Mouse (Mus musculus): ENCODE measurements around the gene Esyt2. TPM values are rescaled to one million over a fixed set of nuclear protein-coding genes. Genes with fewer than 3 reads are reported as not detected.

Gene Esyt2
- polyA plus RNA-seq, 1 experiment = 28.8 TPM

DNA sequence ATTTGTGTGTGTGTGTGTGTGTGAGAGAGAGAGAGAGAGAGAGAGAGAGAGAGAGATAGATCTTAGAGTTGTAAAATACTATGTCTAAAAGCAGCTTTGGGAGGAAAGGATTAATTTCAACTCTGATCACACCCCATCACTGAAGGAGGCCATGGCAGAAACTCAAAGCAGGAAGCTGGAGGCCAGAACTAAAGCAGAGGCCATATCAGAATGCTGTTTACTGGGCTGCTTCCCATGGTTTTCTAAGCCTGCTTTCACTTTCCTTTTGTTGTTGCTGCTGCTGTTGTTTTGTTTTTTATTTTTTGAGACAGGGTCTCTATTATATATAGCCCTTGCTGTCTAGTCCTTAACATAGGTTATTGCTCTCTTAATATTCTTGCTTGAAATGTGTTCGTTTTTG lies 135.5 kb downstream of the Esyt2 start:
- no peak overlapping the region for H3K27ac ChIP-seq (replicated peaks; ENCODE audit: low read depth, low read length)
- H3K4me3 ChIP-seq (ENCODE audit: insufficient read depth, low read depth, low read length) = no peak overlapping the region
- H3K4me1 ChIP-seq (ENCODE audit: control insufficient read depth, insufficient read depth, insufficient read length, low read length) = no peaks in the 10 kb centered on the region

DNA sequence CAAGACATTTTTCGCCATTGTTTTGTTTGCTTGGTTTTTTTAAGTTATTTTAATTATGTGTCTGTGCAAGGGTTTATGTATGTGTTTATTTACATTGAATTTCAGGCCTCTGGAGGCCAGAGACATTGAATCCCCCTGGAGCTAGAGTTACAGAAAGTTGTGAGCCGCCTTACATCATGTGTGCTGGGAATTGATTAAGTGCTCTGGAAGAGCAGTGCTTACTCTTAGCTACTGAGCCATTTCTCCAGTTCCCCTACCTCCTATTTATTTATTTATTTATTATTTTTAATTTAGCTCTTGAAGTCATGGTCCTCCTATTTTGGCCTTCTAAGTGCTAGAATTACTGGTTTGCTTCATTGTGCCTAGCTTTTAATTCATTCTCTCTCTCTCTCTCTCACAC lies 140.7 kb downstream of the Esyt2 start:
- H3K27ac ChIP-seq (replicated peaks; ENCODE audit: low read depth, low read length) = no peak overlapping the region
- no peak overlapping the region for H3K4me3 ChIP-seq (ENCODE audit: insufficient read depth, low read depth, low read length)
- no peaks in the 10 kb centered on the region; the same call in 1 of the 2 replicates for H3K4me1 ChIP-seq (ENCODE audit: control insufficient read depth, insufficient read depth, insufficient read length, low read length)

DNA sequence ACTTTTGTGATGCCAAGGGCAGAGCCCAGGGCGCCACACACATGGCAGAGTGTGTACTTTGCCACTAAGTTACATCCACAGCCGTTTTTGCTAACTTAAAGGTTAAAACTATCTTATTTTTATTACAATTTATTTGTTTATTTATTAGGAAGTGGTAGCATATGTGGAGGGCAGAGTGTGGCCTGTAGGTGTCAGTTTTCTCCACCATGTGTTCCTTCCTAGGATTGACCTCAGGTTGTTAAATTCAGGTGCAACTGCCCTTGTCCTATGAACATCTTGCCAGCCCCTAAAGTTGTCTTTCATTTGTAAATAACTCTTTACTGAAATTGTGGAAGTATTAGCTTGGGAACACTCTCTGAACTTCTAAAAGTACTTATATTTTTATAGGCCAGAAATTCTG lies 144.4 kb downstream of the Esyt2 start:
- H3K4me1 ChIP-seq (ENCODE audit: control insufficient read depth, insufficient read depth, insufficient read length, low read length) = no peaks in the 10 kb centered on the region; the same call in 1 of the 2 replicates
- H3K4me3 ChIP-seq (ENCODE audit: insufficient read depth, low read depth, low read length) = no peak overlapping the region
- H3K27ac ChIP-seq (replicated peaks; ENCODE audit: low read depth, low read length) = no peak overlapping the region; the same call in 1 of the 2 replicates

DNA sequence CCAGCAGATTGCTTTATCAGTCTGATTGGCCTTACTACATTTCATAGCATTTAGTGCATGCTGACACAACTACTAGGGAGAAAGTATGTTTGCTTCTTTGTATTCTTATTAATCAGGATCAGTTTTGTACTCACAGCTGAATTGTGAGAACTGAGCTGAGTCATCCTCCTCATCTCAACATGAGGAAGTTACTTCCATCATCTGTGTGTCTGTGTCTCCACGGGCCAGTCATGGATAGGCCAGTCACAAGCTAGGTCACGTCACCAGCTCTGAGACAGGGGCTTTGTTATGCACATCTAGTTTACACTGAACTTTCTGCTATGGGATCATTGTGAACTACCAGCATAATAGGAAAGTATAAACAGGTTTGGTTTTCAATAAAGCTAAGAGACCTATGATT lies 152.7 kb downstream of the Esyt2 start:
- H3K4me3 ChIP-seq (ENCODE audit: insufficient read depth, low read depth, low read length) = no peak overlapping the region
- H3K4me1 ChIP-seq (ENCODE audit: control insufficient read depth, insufficient read depth, insufficient read length, low read length) = no peaks in the 10 kb centered on the region
- H3K27ac ChIP-seq (replicated peaks; ENCODE audit: low read depth, low read length) = no peak overlapping the region

DNA sequence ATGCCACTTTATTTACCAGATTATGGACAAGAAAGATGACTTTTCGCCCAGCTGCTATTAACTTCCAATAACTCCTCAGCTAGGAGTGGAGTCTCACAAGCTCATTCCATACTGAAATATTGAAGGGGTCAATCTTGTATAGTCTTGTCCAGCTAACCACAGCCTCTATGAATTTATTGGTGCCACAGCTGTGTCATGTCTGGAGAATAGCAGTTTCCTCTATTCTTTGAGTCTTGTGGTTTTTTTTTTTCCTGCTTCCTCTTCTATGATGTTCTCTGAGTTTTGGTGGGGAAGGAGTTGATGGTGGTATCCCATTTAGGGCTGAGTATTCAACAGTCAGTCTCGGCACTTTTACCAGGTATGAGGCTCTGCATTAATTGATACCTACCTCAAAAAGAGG lies 154.2 kb downstream of the Esyt2 start:
- H3K4me3 ChIP-seq (ENCODE audit: insufficient read depth, low read depth, low read length) = no peak overlapping the region
- no peak overlapping the region for H3K27ac ChIP-seq (replicated peaks; ENCODE audit: low read depth, low read length)
- no peaks in the 10 kb centered on the region for H3K4me1 ChIP-seq (ENCODE audit: control insufficient read depth, insufficient read depth, insufficient read length, low read length)

DNA sequence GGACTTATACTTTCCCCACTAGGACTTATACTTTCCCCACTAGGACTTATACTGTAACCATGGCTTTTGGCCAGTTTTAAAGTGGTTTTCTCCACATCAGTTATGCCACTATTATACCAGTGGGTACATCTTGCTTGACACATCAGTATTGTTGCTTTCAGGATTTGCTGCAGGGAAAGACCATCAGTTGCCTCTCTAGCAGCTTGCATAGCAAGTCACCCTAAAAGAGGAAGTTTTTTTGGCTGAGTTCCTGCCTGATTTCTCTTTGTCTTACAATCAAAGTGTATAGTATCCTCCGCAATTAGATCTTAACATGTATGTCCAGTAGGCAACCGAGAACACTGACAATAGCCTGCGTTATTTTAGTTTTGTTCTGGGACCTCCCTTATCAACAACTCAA lies 155.1 kb downstream of the Esyt2 start:
- H3K4me3 ChIP-seq (ENCODE audit: insufficient read depth, low read depth, low read length) = no peak overlapping the region
- H3K4me1 ChIP-seq (ENCODE audit: control insufficient read depth, insufficient read depth, insufficient read length, low read length) = no peaks in the 10 kb centered on the region
- H3K27ac ChIP-seq (replicated peaks; ENCODE audit: low read depth, low read length) = no peak overlapping the region

DNA sequence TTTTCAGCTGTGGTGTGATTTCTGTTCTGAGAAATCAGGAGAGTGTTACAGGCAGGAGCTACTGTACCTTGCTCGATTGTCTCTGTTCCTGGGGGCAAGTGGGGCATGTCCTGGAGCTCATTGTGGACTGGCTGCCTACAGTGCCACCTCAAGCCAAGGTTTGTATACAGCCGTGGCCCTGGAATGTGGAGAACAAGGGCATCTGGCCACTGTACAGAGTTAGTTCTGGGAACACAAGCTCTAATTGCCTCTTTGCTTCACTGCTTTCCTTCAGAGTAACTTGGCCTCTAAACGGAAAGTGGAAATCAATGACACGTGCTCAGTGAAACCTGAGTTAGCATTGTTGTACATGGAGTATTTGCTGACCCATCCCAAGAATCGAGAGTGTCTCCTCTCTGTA lies 157.6 kb downstream of the Esyt2 start:
- Histone ChIP-seq H3K4me3 (ENCODE audit: insufficient read depth, low read depth, low read length) (no peak overlapping the region), H3K4me1 (ENCODE audit: control insufficient read depth, insufficient read depth, insufficient read length, low read length) (no peaks in the 10 kb centered on the region), H3K27ac (replicated peaks; ENCODE audit: low read depth, low read length) (no peak overlapping the region)

Other genes with a start within 250 kb of the Esyt2 start
- 27.1 and 31.0 TPM in 2 replicates for gene Zfp386, start 233.5 kb upstream of the Esyt2 start, polyA plus RNA-seq (2012; ENCODE audit: insufficient read depth, insufficient read length, missing spikeins)
- 0.54 and 1.8 TPM in 2 replicates for gene Vipr2, start 203.5 kb upstream of the Esyt2 start, polyA plus RNA-seq (2012; ENCODE audit: insufficient read depth, insufficient read length, missing spikeins)
- 6.7 and 7.9 TPM in 2 replicates for gene Wdr60, start 18.2 kb upstream of the Esyt2 start, polyA plus RNA-seq (2012; ENCODE audit: insufficient read depth, insufficient read length, missing spikeins)
- not detected in 2 replicates for gene Gm11027, start 5.8 kb upstream of the Esyt2 start, polyA plus RNA-seq (2012; ENCODE audit: insufficient read depth, insufficient read length, missing spikeins)
- 3.2 and 7.2 TPM in 2 replicates for gene Ncapg2, start 124.2 kb downstream of the Esyt2 start, polyA plus RNA-seq (2012; ENCODE audit: insufficient read depth, insufficient read length, missing spikeins)
- not detected in 2 replicates for gene Ptprn2, start 204.5 kb downstream of the Esyt2 start, polyA plus RNA-seq (2012; ENCODE audit: insufficient read depth, insufficient read length, missing spikeins)

Measured in brown adipose tissue, adult 24 weeks (tissue).